Mouse (Mus musculus) midbrain, embryonic 16.5 days (tissue): ENCODE results near the gene Fgfr2. TPM values are rescaled to one million over a fixed set of nuclear protein-coding genes. Genes with fewer than 3 reads are reported as not detected.
"Not testable (repeated sequence)": the region's sequence is repeated elsewhere in the genome, so short reads cannot be mapped to it uniquely, and the experiment has no call there.

ENCODE experiments used
- ATAC-seq: fragments of 200-750 bp; cut with Nextera tagmentation; 2 replicates; pipeline ENCODE4 v1.8.0; 2017; ENCODE audit warnings: moderate TSS enrichment
- H3K27ac ChIP-seq: fragments of 300-500 bp; sonication (generic); 2 replicates; pipeline ENCODE4 v1.5.1; 2014; ENCODE audit warnings: mild to moderate bottlenecking, low read length, mixed read lengths
- H3K27me3 ChIP-seq: fragments of 300-500 bp; sonication (generic); 2 replicates; pipeline ENCODE4 v1.6.1; 2014; ENCODE audit warnings: low read depth, low read length, mixed read lengths; ENCODE audit not compliant: control insufficient read depth, insufficient read depth
- H3K36me3 ChIP-seq: fragments of 300-500 bp; sonication (generic); 2 replicates; pipeline ENCODE4 v1.6.1; 2014; ENCODE audit warnings: mild to moderate bottlenecking, low read length, moderate library complexity, mixed read lengths; ENCODE audit not compliant: control insufficient read depth, insufficient read depth
- H3K4me1 ChIP-seq: fragments of 300-500 bp; sonication (generic); 2 replicates; pipeline ENCODE4 v1.6.1; 2014; ENCODE audit warnings: mild to moderate bottlenecking, low read length, mixed read lengths; ENCODE audit not compliant: control insufficient read depth, insufficient read depth
- H3K4me2 ChIP-seq: fragments of 300-500 bp; sonication (generic); 2 replicates; pipeline ENCODE4 v1.6.1; 2014; ENCODE audit warnings: mild to moderate bottlenecking, low read length, mixed read lengths
- H3K4me3 ChIP-seq: fragments of 300-500 bp; sonication (generic); 2 replicates; pipeline ENCODE4 v1.5.1; 2014; ENCODE audit warnings: low read depth, mild to moderate bottlenecking, low read length, moderate library complexity, mixed read lengths
- H3K9ac ChIP-seq: fragments of 300-500 bp; sonication (generic); 2 replicates; pipeline ENCODE4 v1.6.1; 2014; ENCODE audit warnings: low read depth, low read length, mixed read lengths
- H3K9me3 ChIP-seq: fragments of 300-500 bp; sonication (generic); replicated peaks from 2 replicates; pipeline ENCODE4 v1.6.1; 2014; ENCODE audit warnings: mild to moderate bottlenecking, low read length, mixed read lengths; ENCODE audit not compliant: control insufficient read depth, poor library complexity, severe bottlenecking
- WGBS: fragments of 180-500 bp; shearing (Covaris S2); extraction: QIAGEN DNeasy Blood & Tissue Kit; methylation state at CpG from one replicate; pipeline ENCODE4 v1.1.7; 2014; 5-methylcytosine and 5-hydroxymethylcytosine counted together
- polyA plus RNA-seq: library from polyadenylated mRNA; unstranded; fragments of >200 nt; fragmentation: Nextera tagmentation; extraction: Ambion mirVana; gene quantifications from 2 replicates; pipeline ENCODE4 v1.2.1, GENCODE M21; 2015

Gene Fgfr2
- polyA plus RNA-seq, 1 experiment from 2014 or later, result 23.8 TPM

DNA sequence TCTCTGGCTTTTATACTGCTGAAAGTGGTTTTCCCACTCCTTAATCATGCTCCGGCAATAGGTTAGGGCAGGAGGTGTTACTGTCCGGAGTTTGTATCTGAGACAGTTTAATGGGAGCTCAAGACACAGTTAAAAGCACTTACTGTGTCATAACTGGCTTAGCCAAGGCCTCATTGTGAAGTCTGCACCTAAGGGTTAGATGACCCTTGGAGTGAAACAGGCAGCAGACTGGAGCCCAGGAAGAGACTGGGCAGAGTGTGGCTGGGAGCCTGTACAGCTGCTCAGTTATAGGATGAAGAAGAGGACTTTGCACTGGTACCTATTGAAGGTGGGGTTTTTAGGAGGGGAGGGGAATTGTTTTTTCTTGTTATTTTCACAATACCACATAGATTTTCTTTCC lies 1976.9 kb downstream of the Fgfr2 start, which contains the start of gene 4933402N03Rik:
TSS of gene 4933402N03Rik (minus strand) at position 101 of the 400 bp plus-strand sequence.
- Histone ChIP-seq H3K4me3 (no peak within 1 kb of the TSS), H3K9ac (no peak within 1 kb of the TSS), H3K27ac (no peak within 1 kb of the TSS), H3K9me3 (no peaks in the 10 kb centered on the region), H3K4me1 (no peaks in the 10 kb centered on the region), H3K27me3 (no peaks in the 10 kb centered on the region), H3K4me2 (no peak within 1 kb of the TSS), H3K36me3 (no peaks in the 10 kb centered on the region)
- WGBS, result 95% methylated on average over 2 of the region's 2 CpGs
- no peak for ATAC-seq

DNA sequence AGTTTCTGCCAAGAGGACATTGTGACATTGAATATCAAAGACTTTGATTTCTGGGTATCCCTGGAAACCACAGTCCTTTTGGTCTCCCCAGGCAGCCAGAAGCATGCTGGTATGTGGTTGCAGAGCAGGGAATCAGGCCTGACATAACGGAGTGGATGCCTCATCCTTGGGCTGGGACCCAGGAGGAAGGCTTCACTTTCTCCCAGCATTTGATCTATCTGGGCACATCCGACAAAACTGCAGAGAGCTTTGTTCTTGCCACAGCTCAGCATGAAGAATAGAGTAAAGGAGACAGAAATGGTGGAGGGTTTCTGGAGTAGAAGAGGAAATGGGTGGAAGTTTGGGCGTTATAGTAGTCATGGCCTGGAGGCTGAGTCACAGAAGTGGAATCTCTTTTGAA lies 1990.0 kb downstream of the Fgfr2 start:
- H3K4me3 ChIP-seq, result no peak overlapping the region
- H3K27ac ChIP-seq, result no peak overlapping the region
- no peak overlapping the region for H3K4me2 ChIP-seq
- H3K27me3 ChIP-seq, result no peaks in the 10 kb centered on the region
- H3K4me1 ChIP-seq, result no peaks in the 10 kb centered on the region
- 60% methylated on average over 3 of the region's 3 CpGs for WGBS
- no peaks in the 10 kb centered on the region for H3K9me3 ChIP-seq
- H3K9ac ChIP-seq, result no peak overlapping the region
- no peaks in the 10 kb centered on the region for H3K36me3 ChIP-seq
- no peak for ATAC-seq

DNA sequence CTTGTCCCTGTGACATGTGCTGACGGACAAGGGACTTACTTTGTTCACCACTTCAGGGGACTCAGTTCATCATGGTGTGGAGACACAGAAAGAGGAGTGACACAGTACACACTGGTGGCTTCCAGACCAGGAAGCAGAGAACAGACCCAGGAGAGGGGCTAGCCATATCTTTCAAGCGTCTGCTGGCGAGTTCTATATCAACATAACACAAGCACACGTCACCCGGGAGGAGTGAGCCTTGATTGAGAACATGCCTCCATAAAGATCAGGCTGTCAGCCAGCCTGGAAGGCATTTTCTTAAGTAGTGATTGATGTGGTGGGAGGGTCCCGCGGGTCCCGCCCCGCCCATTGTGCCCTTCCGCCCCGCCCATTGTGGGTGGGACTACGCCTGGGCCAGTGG lies 1993.1 kb downstream of the Fgfr2 start:
- Histone ChIP-seq H3K4me1 (no peaks in the 10 kb centered on the region), H3K4me3 (no peak overlapping the region), H3K36me3 (no peaks in the 10 kb centered on the region), H3K27ac (no peak overlapping the region), H3K9me3 (no peaks in the 10 kb centered on the region), H3K4me2 (no peak overlapping the region), H3K27me3 (no peaks in the 10 kb centered on the region), H3K9ac (no peak overlapping the region)
- WGBS, result 77% methylated on average over 12 of the region's 12 CpGs
- no peak for ATAC-seq

DNA sequence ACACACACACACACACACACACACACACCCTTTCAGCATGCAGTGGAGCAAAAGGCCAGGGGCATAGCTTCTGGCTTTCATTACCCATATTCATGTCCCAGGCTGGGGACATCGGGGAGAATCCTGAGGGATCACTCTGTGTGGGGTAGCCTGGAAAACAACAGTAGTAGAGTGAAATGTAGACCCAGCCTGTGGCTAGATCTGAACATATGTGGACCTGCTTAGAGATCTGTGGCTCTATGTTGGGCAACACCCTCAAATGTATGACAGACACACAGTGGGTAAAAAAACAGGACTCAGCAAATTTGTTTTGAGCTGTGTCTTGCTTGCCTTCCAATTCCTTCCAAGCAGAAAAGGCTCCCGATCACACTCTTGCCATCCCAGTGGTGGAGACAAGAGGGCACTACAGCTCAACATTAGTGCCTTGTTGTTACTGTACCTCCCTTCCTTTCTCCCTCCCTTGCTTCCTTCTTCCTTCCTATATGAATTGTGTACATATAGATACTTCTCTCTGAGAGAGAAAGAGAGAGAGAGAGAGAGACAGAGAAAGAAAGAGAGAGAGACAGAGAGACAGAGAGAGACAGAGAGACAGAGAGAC lies 2000.8 kb downstream of the Fgfr2 start:
- H3K36me3 ChIP-seq, result no peaks in the 10 kb centered on the region
- no peak overlapping the region for H3K27ac ChIP-seq
- WGBS, result 93% methylated on average over 2 of the region's 2 CpGs
- H3K4me3 ChIP-seq, result no peak overlapping the region
- H3K9ac ChIP-seq, result no peak overlapping the region
- no peak overlapping the region for H3K4me2 ChIP-seq
- ATAC-seq, result no peak
- no peaks in the 10 kb centered on the region for H3K9me3 ChIP-seq
- H3K4me1 ChIP-seq, result no peaks in the 10 kb centered on the region
- H3K27me3 ChIP-seq, result no peaks in the 10 kb centered on the region

DNA sequence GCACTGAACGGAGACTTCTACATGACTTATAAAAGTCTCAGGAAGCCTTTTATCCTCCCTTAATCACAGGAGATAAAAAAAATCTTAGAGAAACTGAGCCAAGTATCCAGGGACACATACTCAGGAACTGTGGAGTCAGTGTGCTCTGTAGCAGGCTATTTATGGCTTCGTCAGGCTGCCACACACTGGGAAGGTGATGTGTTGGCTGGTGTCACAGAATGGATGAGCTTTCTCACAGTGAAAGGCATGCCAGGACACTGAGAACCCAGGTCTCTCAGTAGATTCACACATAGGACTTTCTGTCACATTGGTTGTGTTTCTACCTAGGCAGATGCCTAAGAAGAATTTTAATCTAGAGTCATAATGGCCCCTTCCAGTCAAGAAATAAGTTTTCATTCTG lies 2008.7 kb downstream of the Fgfr2 start:
- ATAC-seq, result no peak

DNA sequence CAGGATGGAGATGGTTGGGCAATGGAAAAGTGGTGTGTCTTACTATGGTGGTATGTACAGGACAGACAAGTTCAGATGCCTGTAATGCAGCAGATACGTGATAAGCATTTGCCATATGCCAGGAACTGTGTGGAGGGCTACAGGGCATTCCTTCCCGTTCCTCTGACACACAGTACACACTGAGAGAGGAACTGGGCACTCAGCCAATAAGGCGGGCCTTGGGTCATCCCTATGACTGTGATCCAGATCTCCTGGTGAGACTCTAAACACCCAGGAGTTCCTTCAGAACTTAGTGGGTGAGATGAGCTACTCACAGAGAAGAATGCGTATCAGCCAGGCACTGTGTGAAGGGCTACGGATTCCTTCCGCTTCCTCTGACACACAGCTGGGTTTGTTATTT lies 2009.5 kb downstream of the Fgfr2 start:
- WGBS, result 81% methylated on average over 6 of the region's 6 CpGs
- Histone ChIP-seq H3K27me3 (no peaks in the 10 kb centered on the region), H3K4me1 (no peaks in the 10 kb centered on the region), H3K4me2 (no peak overlapping the region), H3K9ac (no peak overlapping the region), H3K9me3 (no peaks in the 10 kb centered on the region), H3K4me3 (no peak overlapping the region), H3K36me3 (no peaks in the 10 kb centered on the region), H3K27ac (no peak overlapping the region)
- no peak for ATAC-seq

More for the DNA sequence above, 2008.7 kb downstream of the Fgfr2 start:
- no peak overlapping the region for H3K4me3 ChIP-seq
- H3K4me2 ChIP-seq, result no peak overlapping the region
- no peaks in the 10 kb centered on the region for H3K4me1 ChIP-seq
- no peaks in the 10 kb centered on the region for H3K9me3 ChIP-seq
- H3K27me3 ChIP-seq, result no peaks in the 10 kb centered on the region
- WGBS, result 92% methylated on average over 2 of the region's 2 CpGs
- no peak overlapping the region for H3K27ac ChIP-seq
- H3K36me3 ChIP-seq, result no peaks in the 10 kb centered on the region
- no peak overlapping the region for H3K9ac ChIP-seq

DNA sequence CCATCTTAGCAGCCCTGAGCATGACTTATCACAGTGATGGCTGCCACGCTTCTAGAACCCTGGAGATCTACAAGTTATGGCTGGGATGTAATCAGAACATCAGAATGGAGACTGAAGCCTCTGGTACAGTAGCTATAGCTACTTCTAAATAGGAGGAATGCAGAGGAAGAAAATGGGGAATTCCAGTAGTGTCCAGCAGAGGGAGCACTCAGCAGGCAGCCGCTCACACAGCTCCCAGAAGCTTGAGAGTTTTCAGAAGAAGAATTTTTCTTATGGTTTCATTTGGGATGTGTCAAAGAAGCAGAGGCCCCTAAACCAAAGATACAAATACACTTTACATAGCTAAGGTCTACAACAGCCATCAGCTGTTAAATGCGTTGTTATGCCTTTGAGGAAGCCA lies 2010.7 kb downstream of the Fgfr2 start:
- ATAC-seq, result no peak
- 27% methylated on average over 3 of the region's 3 CpGs for WGBS

DNA sequence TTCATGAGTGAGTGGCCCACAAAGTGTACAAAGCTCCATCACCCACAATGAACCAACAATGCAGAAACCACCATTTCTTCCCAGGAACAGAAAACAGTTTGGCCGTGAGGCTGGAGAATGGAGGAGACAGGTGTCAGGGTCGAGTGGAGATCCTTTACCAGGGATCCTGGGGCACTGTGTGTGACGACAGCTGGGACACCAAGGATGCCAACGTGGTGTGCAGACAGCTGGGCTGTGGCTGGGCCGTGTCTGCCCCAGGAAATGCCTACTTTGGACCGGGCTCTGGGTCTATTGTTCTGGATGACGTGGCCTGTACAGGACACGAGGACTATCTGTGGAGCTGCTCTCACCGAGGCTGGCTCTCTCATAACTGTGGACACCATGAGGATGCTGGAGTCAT lies 2040.7 kb downstream of the Fgfr2 start:
- not testable (repeated sequence) for H3K36me3 ChIP-seq, ATAC-seq, H3K4me3 ChIP-seq, H3K4me2 ChIP-seq, H3K27ac ChIP-seq, H3K27me3 ChIP-seq, H3K9me3 ChIP-seq, H3K4me1 ChIP-seq, H3K9ac ChIP-seq
- WGBS, result 80% methylated on average over 9 of the region's 9 CpGs

More for the DNA sequence above, 2010.7 kb downstream of the Fgfr2 start:
- no peaks in the 10 kb centered on the region for H3K27me3 ChIP-seq
- H3K27ac ChIP-seq, result no peak overlapping the region
- H3K4me2 ChIP-seq, result no peak overlapping the region
- no peaks in the 10 kb centered on the region for H3K9me3 ChIP-seq
- no peak overlapping the region for H3K9ac ChIP-seq
- no peaks in the 10 kb centered on the region for H3K4me1 ChIP-seq
- H3K4me3 ChIP-seq, result no peak overlapping the region
- no peaks in the 10 kb centered on the region for H3K36me3 ChIP-seq

DNA sequence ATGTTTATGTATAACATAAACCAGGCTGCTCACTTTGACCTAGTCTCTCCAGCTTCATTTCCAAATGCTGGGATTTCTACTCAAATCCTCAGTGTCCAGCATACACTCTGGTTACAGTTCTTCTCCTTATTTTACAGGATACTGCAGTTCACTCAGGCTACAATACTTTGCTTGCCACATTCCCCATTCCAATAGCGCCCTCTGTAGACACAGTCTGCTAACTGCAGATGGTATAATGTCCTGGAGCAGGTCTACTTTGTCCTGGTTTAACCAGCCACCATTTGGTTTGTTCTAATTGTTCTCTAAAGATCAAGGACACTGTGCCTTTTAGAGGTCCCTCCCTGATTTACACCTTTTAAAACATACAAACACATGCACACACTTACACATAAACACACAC lies 2047.2 kb downstream of the Fgfr2 start:
- no peaks in the 10 kb centered on the region for H3K27me3 ChIP-seq
- no peaks in the 10 kb centered on the region for H3K9me3 ChIP-seq
- no peak overlapping the region for H3K4me3 ChIP-seq
- no peaks in the 10 kb centered on the region for H3K4me1 ChIP-seq
- 0% methylated on average over 1 of the region's 1 CpGs for WGBS
- no peak overlapping the region for H3K4me2 ChIP-seq
- no peak overlapping the region for H3K27ac ChIP-seq
- H3K9ac ChIP-seq, result no peak overlapping the region
- no peaks in the 10 kb centered on the region for H3K36me3 ChIP-seq
- no peak for ATAC-seq
